Mouse (Mus musculus) cortical plate, adult 2 months (tissue): ENCODE data around the gene Tnr. TPM values are rescaled to one million over a fixed set of nuclear protein-coding genes. Genes with fewer than 3 reads are reported as not detected.

Source experiments
- H3K27ac ChIP-seq: fragments of 200-500 bp; 2 replicates; pipeline ENCODE4 v1.5.1; 2012; ENCODE audit warnings: low read length, control low read depth, inconsistent platforms; ENCODE audit not compliant: insufficient read depth
- H3K4me1 ChIP-seq: fragments of 200-500 bp; 2 replicates; pipeline ENCODE4 v1.6.1; 2011; ENCODE audit warnings: low read length; ENCODE audit not compliant: control insufficient read depth, insufficient read depth
- H3K4me3 ChIP-seq: fragments of 200-500 bp; 2 replicates; pipeline ENCODE4 v1.5.1; 2011; ENCODE audit warnings: mild to moderate bottlenecking, low read length, control low read depth; ENCODE audit not compliant: insufficient read depth
- CTCF ChIP-seq: fragments of 200-500 bp; IDR thresholded peaks from 2 replicates; pipeline ENCODE4 v1.5.1; 2011; ENCODE audit warnings: mild to moderate bottlenecking, control low read depth, low read length; ENCODE audit not compliant: insufficient read depth; ENCODE audit errors: extremely low read depth
- POLR2A ChIP-seq: fragments of 200-500 bp; IDR thresholded peaks from 2 replicates; pipeline ENCODE4 v1.6.1; 2011; ENCODE audit warnings: mild to moderate bottlenecking, low read length, control low read depth; ENCODE audit not compliant: insufficient read depth; ENCODE audit errors: extremely low read depth
- polyA plus RNA-seq: library from polyadenylated mRNA; depleted of rRNA; stranded (reverse); fragments of >200 nt; gene quantifications from 2 replicates; pipeline ENCODE4 v1.2.3, GENCODE M21; 2012

The Tnr gene
- polyA plus RNA-seq, 1 experiment: 32.1 TPM

DNA sequence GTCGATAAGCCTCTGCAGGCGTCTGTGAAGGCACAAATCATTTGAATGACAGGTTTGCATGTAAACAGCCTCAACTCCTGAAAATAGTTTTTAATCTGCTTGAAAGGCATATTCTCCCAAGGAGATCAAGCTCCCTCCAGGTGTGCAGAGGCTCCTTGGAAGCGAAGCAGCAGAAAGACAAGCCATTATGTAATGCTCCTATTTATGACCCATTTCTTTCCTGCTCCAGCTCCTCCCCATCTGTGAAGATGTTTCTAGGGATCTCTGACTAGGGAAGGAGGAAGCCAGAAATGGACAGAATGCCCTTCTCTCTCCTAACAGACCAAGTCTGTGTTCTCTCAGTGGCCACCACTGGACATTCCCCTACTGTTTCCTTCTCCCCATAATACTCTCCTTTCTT is 38.0 kb downstream of the Tnr start:
- peaks cover 2% of the 10 kb centered on the region for H3K4me1 ChIP-seq
- H3K4me3 ChIP-seq: no peak overlapping the region
- H3K27ac ChIP-seq: no peak overlapping the region
- TF ChIP-seq CTCF: no peak
- TF ChIP-seq POLR2A: no peak

DNA sequence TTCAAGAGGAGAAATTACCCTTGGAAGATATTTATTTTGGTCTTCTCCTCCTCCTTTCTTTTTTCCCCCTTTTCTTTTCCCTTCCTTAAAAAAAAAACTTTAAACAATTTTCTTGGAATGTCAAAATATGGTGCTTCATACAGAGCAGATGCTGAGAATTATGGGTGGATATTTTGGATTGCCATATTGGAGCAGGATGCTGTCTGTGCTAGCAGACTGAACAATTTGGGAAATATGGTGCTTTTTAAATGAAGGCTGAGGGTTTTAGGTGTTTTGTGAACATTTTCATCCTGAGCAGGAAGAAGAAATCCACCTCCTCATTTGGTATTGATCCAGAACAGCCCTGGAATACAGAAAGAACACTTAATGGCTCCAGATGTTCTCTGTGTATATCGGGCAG is 41.6 kb downstream of the Tnr start:
- peaks cover 10% of the 10 kb centered on the region for H3K4me1 ChIP-seq
- TF ChIP-seq CTCF (no peak), POLR2A (no peak)
- no peak overlapping the region for H3K27ac ChIP-seq
- H3K4me3 ChIP-seq: no peak overlapping the region

DNA sequence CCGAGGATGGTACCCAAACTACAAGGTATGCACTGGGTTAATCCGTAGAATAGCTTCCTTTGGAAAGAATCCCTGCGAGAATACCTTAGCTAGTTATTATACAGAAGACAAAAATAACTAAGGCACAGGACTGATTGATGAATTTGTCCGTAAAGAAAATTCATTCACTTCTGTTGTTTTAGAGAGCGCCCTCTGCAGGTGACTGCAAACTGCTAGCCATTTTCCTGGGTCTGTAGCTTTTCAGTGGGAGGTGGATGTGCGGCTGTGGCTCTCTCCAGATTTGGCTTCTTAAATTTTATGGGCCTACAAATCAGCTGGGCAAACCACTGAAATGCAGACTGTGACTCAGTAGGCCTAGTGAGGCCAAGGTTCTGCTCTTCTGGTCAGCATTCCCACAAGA is 42.5 kb downstream of the Tnr start:
- Histone ChIP-seq H3K4me1 (peaks cover 12% of the 10 kb centered on the region), H3K27ac (no peak overlapping the region), H3K4me3 (no peak overlapping the region)
- no peak for TF ChIP-seq CTCF
- no peak for TF ChIP-seq POLR2A

DNA sequence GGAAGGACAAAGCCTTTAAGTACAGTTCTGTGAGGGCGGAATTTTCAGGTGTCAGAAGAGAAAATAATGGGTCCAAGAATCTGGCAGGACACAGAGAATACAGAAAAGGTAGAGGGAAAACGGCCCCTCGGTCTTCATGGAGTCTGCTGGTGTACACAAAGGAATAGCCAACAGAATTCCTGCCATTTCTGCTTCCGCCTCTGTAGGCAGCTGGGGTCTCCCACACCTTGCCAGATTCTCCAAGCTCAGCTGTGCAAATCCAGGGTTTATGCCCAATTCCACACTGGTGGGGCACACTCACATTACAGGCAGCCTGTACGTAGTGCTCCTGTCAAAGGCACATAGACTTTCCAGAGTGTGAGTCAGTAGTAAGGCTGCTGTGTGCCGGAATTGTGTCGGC is 43.6 kb downstream of the Tnr start:
- H3K4me1 ChIP-seq: peaks cover 12% of the 10 kb centered on the region
- no peak overlapping the region for H3K27ac ChIP-seq
- H3K4me3 ChIP-seq: no peak overlapping the region
- TF ChIP-seq POLR2A (no peak), CTCF (no peak)

DNA sequence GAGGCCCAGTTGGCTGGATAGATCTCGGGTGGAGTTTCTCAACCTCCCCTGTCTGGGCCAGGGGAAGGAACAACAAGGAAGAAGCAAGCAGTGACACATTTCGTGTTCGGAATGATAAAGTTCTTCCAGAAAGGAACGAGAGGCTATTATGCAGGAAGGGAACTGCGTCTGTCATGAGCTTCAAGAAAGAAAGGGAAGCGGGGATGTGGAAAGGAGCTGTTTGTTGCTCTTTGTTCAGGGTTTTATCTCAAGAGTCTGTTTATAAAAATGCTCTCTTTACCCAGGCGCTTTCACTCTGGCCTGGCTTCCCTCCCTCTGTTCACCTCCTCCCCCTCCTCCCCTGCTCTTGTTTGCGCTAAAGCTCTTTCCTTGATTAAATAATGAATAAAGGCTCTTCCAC is 46.7 kb downstream of the Tnr start:
- peaks cover 13% of the 10 kb centered on the region for H3K4me1 ChIP-seq
- H3K4me3 ChIP-seq: no peak overlapping the region
- H3K27ac ChIP-seq: peak overlapping the region; percentile 41; the same call in 1 of the 2 replicates
- TF ChIP-seq POLR2A (no peak), CTCF (no peak)

DNA sequence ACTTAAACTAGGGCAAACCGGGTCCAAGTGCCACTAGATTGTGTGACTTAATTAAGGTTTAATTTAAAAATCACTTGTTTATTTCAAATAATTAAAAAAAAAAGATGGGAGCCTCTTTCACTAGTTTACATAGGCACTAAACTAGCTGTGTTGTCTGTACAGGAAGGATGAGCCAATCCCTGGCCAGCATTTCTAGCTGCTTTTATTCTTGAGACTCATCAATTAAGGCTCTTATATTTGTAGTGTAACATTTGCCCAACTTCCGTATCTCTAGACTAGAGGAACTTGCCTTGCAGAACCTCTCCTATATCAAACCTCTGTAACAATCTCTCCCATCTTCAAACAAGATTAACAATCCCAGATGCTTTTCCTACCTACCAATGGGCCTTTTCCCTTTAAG is 47.3 kb downstream of the Tnr start:
- TF ChIP-seq POLR2A (no peak), CTCF (no peak)
- Histone ChIP-seq H3K27ac (no peak overlapping the region), H3K4me1 (peaks cover 11% of the 10 kb centered on the region; the same call in 1 of the 2 replicates), H3K4me3 (no peak overlapping the region)

DNA sequence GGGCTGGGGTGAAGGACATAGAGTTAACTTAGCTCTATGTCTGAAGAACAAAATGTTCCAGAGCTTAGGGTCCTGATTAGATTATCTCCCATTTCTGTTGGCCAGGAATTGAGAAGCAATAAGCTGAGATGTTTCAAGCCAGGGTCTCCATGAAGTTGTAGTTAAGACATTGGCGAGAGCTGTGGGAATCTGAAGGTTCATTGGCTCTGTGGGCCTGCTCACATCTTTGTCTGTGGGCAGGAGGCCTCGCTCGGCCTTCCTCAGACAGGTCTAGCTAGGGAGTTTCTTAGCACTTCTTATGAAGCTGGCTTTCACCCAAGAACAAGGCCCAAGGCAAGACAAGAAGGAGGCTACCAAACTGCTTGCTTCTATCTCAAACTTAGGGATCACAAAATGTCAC is 48.4 kb downstream of the Tnr start:
- Histone ChIP-seq H3K27ac (no peak overlapping the region), H3K4me3 (no peak overlapping the region), H3K4me1 (peaks cover 10% of the 10 kb centered on the region; the same call in 1 of the 2 replicates)
- TF ChIP-seq CTCF (no peak), POLR2A (no peak)

DNA sequence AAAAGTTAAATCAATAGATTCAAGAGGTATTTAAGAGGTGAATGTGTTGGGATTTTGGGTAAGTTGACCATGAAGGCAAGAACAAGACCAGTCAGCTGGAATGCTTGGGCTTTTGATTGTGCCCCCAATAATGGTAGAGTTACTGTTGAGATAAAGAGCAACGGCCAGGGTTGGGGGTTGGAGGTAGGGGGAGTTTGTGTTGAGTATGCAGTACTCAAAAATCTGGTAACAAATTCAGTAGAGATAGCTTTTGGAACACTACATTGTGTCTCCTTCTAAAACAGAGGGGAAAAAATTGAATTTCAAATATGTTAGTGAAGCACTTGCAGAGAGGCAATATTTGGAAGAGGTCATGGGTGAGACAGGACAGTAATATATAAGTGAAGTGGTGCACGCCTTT is 49.5 kb downstream of the Tnr start:
- Histone ChIP-seq H3K27ac (no peak overlapping the region), H3K4me1 (peaks cover 5% of the 10 kb centered on the region; the same call in 1 of the 2 replicates), H3K4me3 (no peak overlapping the region)
- no peak for TF ChIP-seq POLR2A
- TF ChIP-seq CTCF: no peak

DNA sequence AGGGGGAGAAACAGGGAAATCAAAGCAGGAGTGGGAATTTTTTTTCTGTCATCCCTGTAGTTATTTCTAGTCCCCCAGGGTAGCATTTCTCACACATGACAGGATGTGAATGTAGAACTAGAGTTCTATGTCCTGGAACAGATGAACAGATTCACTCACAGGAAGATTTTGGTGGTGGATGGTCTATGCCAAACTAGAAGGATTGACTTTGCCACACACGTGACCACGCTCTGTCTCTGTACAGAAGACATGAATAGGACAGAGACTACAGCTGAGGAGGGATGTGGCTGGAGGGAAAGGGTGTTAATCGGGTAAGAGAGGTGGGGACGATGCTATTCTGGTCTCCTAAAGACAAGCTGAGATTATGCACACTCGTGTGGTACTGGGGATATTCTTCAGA is 51.1 kb downstream of the Tnr start:
- H3K4me3 ChIP-seq: no peak overlapping the region
- TF ChIP-seq CTCF (no peak), POLR2A (no peak)
- H3K4me1 ChIP-seq: peaks cover 3% of the 10 kb centered on the region; the same call in 1 of the 2 replicates
- H3K27ac ChIP-seq: no peak overlapping the region

DNA sequence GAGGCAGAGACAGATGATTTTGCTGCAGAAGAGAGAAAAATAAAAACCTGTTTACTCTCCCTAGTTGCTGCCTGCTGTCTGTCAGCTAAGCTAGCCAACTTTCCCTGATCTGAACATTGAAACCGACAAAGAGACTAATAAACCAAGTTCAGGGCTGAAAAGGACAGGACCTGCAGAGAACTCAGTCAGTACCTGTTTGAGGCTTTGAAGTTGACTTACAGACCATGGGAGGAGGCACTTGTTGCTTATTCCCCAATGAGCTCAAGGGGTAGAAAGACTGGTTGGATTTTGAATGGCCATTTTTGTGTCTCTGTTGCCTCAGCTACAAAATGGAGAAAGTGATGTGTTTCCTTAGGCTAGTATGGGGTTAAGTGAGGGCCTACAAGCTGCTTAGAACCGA is 52.7 kb downstream of the Tnr start:
- Histone ChIP-seq H3K27ac (no peak overlapping the region), H3K4me1 (peaks cover 5% of the 10 kb centered on the region), H3K4me3 (no peak overlapping the region)
- TF ChIP-seq POLR2A: no peak
- TF ChIP-seq CTCF: no peak
